Mouse (Mus musculus) ES-Bruce4 (cell line): ENCODE data around the gene Sox6.

ENCODE experiments used
- CTCF ChIP-seq: IDR thresholded peaks from one replicate; pipeline ENCODE4 v1.8.1; 2011; ENCODE audit warnings: low read depth, low read length
- EP300 ChIP-seq: IDR thresholded peaks from 2 replicates; pipeline ENCODE4 v1.6.1; 2011; ENCODE audit warnings: low read depth, low read length; ENCODE audit not compliant: insufficient read depth
- POLR2A ChIP-seq: IDR thresholded peaks from one replicate; pipeline ENCODE4 v1.8.1; 2011; ENCODE audit warnings: low read length; ENCODE audit not compliant: insufficient read depth

DNA sequence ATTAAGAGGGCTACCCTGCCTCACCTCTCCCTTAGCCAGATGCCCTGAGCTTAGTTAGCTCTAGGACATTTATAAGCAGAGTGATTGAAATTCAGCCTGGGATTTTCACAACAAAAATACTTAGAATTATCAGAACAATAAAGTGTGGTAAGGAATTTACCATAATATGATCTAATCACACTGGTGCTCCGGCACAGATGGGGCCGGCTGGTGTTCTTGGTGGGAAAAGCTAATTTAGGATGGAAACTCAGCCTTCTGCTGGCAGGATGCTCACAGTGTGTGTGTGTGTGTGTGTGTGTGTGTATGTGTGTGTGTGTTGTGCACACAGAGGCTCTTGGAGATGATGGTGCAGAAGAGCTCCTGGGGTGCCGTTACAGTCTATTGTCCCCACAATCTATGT is 501.0 kb downstream of the Sox6 start:
- no peak for TF ChIP-seq EP300
- TF ChIP-seq POLR2A = no peak
- TF ChIP-seq CTCF = no peak
